Mouse (Mus musculus) megakaryocyte, embryonic 14.5 days (primary cell): Measurements from ENCODE around the gene Smyd3. TPM values are rescaled to one million over a fixed set of nuclear protein-coding genes. Genes with fewer than 3 reads are reported as not detected.

Source experiments
- H3K27me3 ChIP-seq: replicated peaks from 2 replicates; pipeline ENCODE3; 2012; ENCODE audit warnings: inconsistent platforms
- H3K36me3 ChIP-seq: replicated peaks from 2 replicates; pipeline ENCODE3; 2012; ENCODE audit warnings: low read length, inconsistent platforms, mixed read lengths
- H3K4me1 ChIP-seq: 2 replicates; pipeline ENCODE4 v1.6.1; 2012; ENCODE audit warnings: inconsistent platforms
- H3K4me3 ChIP-seq: replicated peaks from 2 replicates; pipeline ENCODE3; 2012; ENCODE audit warnings: moderate library complexity, mild to moderate bottlenecking, inconsistent platforms
- H3K9me3 ChIP-seq: 2 replicates; pipeline ENCODE4 v1.6.1; 2012; ENCODE audit warnings: inconsistent platforms
- FLI1 ChIP-seq: IDR thresholded peaks from 2 replicates; pipeline ENCODE4 v1.6.1; 2012; ENCODE audit warnings: low read length, inconsistent platforms, mixed read lengths
- GATA1 ChIP-seq: IDR thresholded peaks from 3 replicates; pipeline ENCODE4 v1.6.1; 2012; ENCODE audit warnings: mixed read lengths, low read length, inconsistent platforms, borderline replicate concordance
- polyA plus RNA-seq: library from polyadenylated mRNA; stranded (reverse); fragments of >175 nt; gene quantifications from 2 replicates; pipeline ENCODE4 v1.2.3, GENCODE M21; 2012; ENCODE audit warnings: low replicate concordance; ENCODE audit not compliant: insufficient read depth

Gene Smyd3
- polyA plus RNA-seq, 1 experiment: 2.4 TPM

DNA sequence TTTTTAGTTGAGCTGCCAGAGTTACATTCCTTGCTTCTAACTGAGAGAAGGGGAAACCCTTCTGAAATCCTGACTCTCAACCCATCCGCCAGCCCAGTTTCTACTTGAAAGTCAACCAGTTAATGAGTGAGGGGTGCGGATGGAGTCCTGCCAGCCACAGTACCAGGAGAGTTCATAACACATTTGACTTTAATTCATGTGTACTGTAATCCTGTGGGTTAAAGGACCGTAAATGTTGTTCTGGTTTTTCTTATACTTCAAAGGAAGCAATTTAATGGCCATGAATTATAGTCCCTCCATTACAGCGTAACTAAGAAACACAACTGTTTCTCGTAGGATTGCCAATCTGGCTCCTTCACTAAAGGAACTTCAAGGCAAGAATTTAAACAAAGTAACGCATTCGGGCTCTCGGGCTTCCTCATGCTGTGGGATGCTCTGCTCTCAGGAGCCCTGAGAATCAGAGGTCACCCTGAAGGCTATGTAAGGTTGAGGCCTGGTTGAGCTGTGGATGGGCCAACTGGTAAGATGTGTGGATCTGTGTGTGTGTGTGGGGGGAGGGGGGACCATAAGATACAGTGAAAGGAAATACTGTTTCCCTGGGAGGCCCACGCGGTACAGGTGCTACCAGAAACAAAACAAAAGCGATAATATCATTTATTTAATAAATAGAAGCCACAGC, 374.5 kb downstream of the Smyd3 start:
- Histone ChIP-seq H3K4me1 (no peaks in the 10 kb centered on the region), H3K4me3 (no peak overlapping the region), H3K27me3 (no peaks in the 10 kb centered on the region), H3K36me3 (no peaks in the 10 kb centered on the region), H3K9me3 (peaks cover 10% of the 10 kb centered on the region)
- TF ChIP-seq FLI1 (no peak), GATA1 (no peak)

DNA sequence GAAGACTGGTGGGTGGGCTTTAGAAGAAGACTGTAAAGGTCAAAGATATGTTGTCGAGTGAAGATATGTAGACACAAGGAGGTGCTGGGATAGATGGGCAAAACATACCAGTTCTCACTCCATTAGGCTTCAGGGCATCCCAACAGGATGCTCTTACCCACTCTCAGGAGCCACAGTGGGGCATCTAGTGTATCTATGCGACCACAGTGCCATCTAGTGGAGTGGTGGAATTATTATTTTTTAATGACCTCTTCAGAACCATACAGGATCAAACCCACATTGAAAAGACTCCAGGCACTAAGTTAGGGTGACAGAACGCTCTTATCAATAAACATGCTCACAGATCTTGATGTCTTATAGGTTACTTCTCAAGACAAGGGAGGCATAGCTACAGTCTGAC, 375.7 kb downstream of the Smyd3 start:
- H3K36me3 ChIP-seq: no peaks in the 10 kb centered on the region
- peaks cover 18% of the 10 kb centered on the region for H3K9me3 ChIP-seq
- no peaks in the 10 kb centered on the region for H3K27me3 ChIP-seq
- no peak overlapping the region for H3K4me3 ChIP-seq
- TF ChIP-seq GATA1: no peak
- no peak for TF ChIP-seq FLI1
- no peaks in the 10 kb centered on the region for H3K4me1 ChIP-seq

DNA sequence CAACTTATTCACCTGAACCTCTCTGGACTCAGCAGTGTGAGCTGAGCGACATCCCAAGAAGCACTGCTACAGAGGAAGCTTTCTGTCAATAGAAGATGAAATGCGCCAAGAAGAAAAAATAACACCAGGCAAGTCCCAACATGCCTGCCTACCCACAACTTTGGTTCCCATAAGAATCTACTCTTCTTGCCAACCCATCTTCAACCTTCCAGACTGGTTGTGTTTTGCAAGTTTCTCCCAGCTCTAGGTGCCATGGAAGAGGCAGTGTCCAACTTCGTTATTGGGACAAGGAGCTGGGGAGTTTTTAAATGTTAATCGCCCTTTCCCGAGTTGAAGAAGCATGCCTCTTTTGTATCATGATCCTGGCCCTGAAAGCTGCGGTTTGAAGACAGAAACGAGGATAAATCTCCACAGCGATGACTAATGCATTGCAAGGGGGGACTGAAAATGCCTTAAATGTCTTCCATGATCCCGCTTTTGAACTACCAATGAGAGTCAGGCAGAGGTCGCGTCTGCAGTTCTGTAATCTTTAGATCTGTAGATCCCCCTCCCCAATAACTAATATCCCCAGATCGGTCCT, 376.7 kb downstream of the Smyd3 start:
- Histone ChIP-seq H3K27me3 (no peaks in the 10 kb centered on the region), H3K4me1 (no peaks in the 10 kb centered on the region), H3K9me3 (peaks cover 27% of the 10 kb centered on the region), H3K4me3 (no peak overlapping the region), H3K36me3 (no peaks in the 10 kb centered on the region)
- TF ChIP-seq FLI1: no peak
- no peak for TF ChIP-seq GATA1

DNA sequence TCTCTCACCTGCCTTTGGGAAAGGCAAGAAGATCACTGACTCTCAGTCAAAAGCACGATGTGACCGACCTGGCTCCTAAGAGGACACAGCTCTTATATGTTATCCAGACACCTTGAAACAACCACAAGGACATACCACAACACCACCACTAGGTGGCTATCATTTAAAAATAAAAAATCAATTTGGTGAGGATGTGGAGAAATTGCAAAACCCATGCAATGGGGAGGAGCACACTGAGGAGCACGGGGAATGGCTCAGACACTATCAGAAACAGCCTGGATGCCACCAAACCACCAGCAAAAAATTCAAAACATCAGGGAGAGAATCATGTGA, 380.7 kb downstream of the Smyd3 start:
- Histone ChIP-seq H3K9me3 (peaks cover 57% of the 10 kb centered on the region), H3K4me3 (no peak overlapping the region), H3K27me3 (no peaks in the 10 kb centered on the region), H3K36me3 (peaks cover 6% of the 10 kb centered on the region), H3K4me1 (0 out of 2 replicates have a peak, but pooled peaks cover 3% of the 10 kb centered on the region)
- TF ChIP-seq GATA1 (no peak), FLI1 (no peak)

DNA sequence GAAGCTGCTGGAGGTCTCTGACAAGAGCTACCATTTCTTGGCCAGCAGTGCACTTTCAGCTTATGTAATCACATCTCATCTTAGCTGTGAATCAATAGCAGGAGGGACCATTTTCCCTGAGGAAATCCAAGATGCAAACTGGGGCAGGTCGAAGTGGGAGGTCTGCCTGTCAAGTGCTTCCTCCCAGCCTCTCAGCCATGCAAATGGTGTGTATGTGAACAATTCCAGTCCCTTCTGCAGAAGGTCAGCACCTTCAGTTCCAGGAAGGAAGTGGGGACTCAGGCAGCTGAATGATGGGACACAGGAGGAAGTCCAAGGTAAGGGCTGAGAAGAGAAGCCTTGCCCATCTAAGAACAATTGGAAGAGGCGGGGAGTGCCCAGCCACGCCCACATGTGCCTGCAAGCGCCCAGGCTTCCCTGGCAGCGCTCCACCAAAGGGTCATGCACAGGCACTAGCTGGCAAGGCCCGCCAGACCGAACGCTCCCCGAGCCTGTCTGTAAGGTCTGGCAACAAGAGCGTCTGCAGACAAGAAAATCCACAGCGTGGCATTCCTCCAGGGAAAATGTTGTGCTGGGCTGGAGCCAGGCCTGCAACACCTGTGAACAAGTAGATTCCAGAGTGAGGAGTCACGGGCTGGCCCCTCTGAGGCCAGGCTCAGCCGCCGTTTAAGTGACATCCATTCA, 381.2 kb downstream of the Smyd3 start:
- no peak overlapping the region for H3K4me3 ChIP-seq
- TF ChIP-seq FLI1 (no peak), GATA1 (no peak)
- H3K4me1 ChIP-seq: 0 out of 2 replicates have a peak, but pooled peaks cover 3% of the 10 kb centered on the region
- peaks cover 6% of the 10 kb centered on the region for H3K36me3 ChIP-seq
- no peaks in the 10 kb centered on the region for H3K27me3 ChIP-seq
- H3K9me3 ChIP-seq: peaks cover 62% of the 10 kb centered on the region

DNA sequence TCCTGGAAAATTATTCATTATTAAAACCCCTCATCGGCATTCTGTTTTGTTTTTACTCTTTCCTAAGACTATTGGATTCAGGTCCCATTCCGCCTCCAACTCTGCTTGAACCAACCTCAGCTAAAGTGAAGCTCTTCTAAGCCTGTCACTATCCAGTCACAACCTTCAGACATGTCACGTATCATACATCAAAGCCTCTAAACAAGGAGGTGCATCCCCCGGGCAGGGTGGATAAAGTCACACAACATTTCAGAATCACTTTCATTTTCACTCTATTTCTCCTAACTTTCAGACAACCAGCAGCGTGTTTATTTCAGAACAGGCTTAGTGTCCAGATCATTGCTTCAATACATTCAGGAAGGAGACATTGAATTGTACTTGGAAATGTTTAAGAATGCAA, 387.8 kb downstream of the Smyd3 start:
- TF ChIP-seq FLI1 (no peak), GATA1 (no peak)
- Histone ChIP-seq H3K4me1 (0 out of 2 replicates have a peak, but pooled peaks cover 3% of the 10 kb centered on the region), H3K36me3 (peaks cover 6% of the 10 kb centered on the region), H3K27me3 (no peaks in the 10 kb centered on the region), H3K9me3 (peaks cover 35% of the 10 kb centered on the region), H3K4me3 (no peak overlapping the region)

DNA sequence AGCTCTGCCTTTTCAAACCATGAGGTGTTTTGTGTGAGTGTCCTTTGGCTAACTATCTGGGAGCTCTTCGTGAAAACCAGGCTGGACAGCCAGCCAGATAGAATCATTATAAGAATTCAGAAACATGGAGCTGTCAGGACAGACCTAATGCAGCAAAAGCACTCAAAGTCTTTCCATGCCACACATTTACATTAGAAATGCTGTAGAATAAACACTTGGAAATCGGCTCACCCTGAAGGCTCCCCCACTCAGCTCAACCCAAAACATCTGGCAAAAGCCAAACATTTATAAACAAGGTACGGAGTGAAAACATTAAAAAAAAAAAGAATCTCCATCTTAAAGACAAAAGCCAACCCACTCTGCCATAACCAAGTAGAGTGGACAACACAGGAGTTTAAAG, 391.6 kb downstream of the Smyd3 start:
- Histone ChIP-seq H3K36me3 (no peaks in the 10 kb centered on the region), H3K4me3 (no peak overlapping the region), H3K4me1 (no peaks in the 10 kb centered on the region), H3K9me3 (peaks cover 3% of the 10 kb centered on the region), H3K27me3 (no peaks in the 10 kb centered on the region)
- TF ChIP-seq GATA1 (no peak), FLI1 (no peak)

DNA sequence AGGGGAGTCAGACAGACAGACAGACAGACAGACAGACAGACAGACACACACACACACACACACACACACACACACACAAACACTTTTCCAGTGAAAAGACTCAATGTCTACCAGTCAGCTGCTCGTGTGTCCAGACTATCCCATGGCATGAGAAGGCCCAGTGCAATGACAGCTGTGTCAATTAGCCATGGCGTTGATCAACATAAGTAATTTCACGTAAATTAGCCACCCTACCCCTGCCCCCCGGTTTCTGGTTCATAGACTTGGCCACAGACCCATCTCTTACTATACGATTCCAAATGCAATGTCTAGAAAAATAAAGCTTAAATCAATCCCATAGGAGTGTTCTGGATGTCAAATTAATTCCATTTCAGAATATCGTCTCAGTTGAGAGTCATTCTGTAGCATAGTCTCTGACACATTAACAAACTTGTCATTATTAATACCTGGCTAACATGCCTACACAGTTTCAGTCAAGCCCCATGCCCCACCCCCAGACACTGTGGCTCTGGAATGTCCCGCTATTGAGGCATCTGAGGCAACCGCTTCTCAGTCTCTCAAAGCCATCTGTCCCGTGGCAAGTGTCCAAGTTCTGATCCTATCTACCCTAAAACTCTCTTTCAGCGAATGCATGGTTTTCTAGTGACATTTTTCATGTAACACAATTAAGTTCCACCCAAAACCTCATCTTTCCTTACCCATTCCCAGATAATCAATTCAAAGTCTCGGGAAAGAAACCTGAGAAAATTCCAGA, 395.2 kb downstream of the Smyd3 start:
- Histone ChIP-seq H3K4me1 (no peaks in the 10 kb centered on the region), H3K4me3 (no peak overlapping the region), H3K9me3 (no peaks in the 10 kb centered on the region; the same call in 1 of the 2 replicates), H3K36me3 (no peaks in the 10 kb centered on the region), H3K27me3 (no peaks in the 10 kb centered on the region)
- no peak for TF ChIP-seq FLI1
- no peak for TF ChIP-seq GATA1

DNA sequence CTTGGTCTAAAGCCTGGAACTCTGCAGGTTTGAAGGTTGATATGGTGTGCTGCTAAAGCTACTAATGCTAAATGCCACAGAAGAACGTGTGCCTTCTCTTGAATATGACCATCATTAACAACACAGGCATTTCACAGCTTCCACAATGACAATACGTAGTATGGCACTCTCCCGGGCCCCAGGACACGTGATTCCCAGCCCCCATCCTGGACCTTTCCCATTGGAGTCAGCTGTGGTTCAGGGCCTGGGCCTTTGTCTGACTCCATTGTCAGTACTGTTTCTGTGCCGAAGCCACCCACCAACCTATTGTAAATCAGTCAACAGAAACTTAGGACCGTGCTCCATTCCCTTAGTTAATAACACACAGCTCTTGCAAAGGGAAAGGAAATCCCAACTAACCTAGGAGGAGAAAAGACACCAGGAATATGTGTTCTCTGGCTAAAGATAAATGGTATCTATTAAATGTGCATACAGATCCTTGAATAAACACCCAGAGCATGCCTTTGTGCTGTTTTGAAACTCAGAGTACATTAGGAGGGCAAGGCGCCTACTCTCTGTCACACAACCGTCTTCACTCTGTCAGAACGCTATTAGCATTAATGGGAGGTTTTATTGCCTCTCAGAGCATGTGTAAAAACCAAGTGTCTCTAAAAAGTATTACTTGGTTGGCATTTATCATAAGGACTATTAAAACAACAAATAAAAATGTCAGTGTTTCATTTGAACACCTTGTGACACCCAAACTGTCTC, 397.4 kb downstream of the Smyd3 start:
- TF ChIP-seq FLI1: no peak
- no peak for TF ChIP-seq GATA1
- Histone ChIP-seq H3K4me3 (no peak overlapping the region), H3K4me1 (peaks cover 10% of the 10 kb centered on the region), H3K36me3 (no peaks in the 10 kb centered on the region), H3K9me3 (peaks cover 3% of the 10 kb centered on the region; the same call in 1 of the 2 replicates), H3K27me3 (no peaks in the 10 kb centered on the region)
